Mouse (Mus musculus) embryonic facial prominence, embryonic 11.5 days (tissue): ENCODE measurements around the gene Cxcl15. TPM values are rescaled to one million over a fixed set of nuclear protein-coding genes. Genes with fewer than 3 reads are reported as not detected.
"Not testable (repeated sequence)": the region's sequence is repeated elsewhere in the genome, so short reads cannot be mapped to it uniquely, and the experiment has no call there.

ENCODE experiments used
- ATAC-seq: fragments of 200-750 bp; cut with Nextera tagmentation; replicated peaks from 2 replicates; pipeline ENCODE4 v1.8.0; 2017; ENCODE audit warnings: low read depth; ENCODE audit not compliant: insufficient number of reproducible peaks, low FRiP score, low TSS enrichment
- DNase-seq: peaks from one replicate; pipeline ENCODE4 v3.0.0-alpha.2; 2015; ENCODE audit warnings: low spot score
- H3K27ac ChIP-seq: fragments of 300-500 bp; sonication (generic); replicated peaks from 2 replicates; pipeline ENCODE4 v1.5.1; 2014; ENCODE audit warnings: mild to moderate bottlenecking, low read depth, low read length, control low read depth
- H3K27me3 ChIP-seq: fragments of 300-500 bp; sonication (generic); 2 replicates; pipeline ENCODE4 v1.6.1; 2014; ENCODE audit warnings: mild to moderate bottlenecking, low read length, moderate library complexity, mixed read lengths; ENCODE audit not compliant: control insufficient read depth, insufficient read depth
- H3K36me3 ChIP-seq: fragments of 300-500 bp; sonication (generic); replicated peaks from 2 replicates; pipeline ENCODE4 v1.6.1; 2014; ENCODE audit warnings: low read depth, mild to moderate bottlenecking, low read length, moderate library complexity, mixed read lengths; ENCODE audit not compliant: control insufficient read depth, insufficient read depth
- H3K4me1 ChIP-seq: fragments of 300-500 bp; sonication (generic); 2 replicates; pipeline ENCODE4 v1.6.1; 2014; ENCODE audit warnings: low read length, mixed read lengths; ENCODE audit not compliant: control insufficient read depth, insufficient read depth
- H3K4me2 ChIP-seq: fragments of 300-500 bp; sonication (generic); 2 replicates; pipeline ENCODE4 v1.6.1; 2014; ENCODE audit warnings: low read depth, mild to moderate bottlenecking, control low read depth, low read length, moderate library complexity
- H3K4me3 ChIP-seq: fragments of 300-500 bp; sonication (generic); 2 replicates; pipeline ENCODE4 v1.5.1; 2014; ENCODE audit warnings: low read depth, low read length, control low read depth
- H3K9ac ChIP-seq: fragments of 300-500 bp; sonication (generic); replicated peaks from 2 replicates; pipeline ENCODE4 v1.6.1; 2014; ENCODE audit warnings: mild to moderate bottlenecking, control low read depth, low read length
- H3K9me3 ChIP-seq: fragments of 300-500 bp; sonication (generic); replicated peaks from 2 replicates; pipeline ENCODE4 v1.6.1; 2016; ENCODE audit warnings: mild to moderate bottlenecking, low read length, inconsistent platforms, mixed read lengths; ENCODE audit not compliant: control insufficient read depth
- WGBS: fragments of 180-500 bp; shearing (Covaris S2); extraction: QIAGEN DNeasy Blood & Tissue Kit; methylation state at CpG from one replicate; pipeline ENCODE4 v1.1.7; 2014; 5-methylcytosine and 5-hydroxymethylcytosine counted together
- microRNA-seq: library from miRNA; unstranded; fragments of <30 nt; microRNA quantifications from one replicate; pipeline ENCODE4, GENCODE M21; 2016; ENCODE audit warnings: borderline number of aligned reads
- polyA plus RNA-seq: library from polyadenylated mRNA; unstranded; fragments of >200 nt; fragmentation: Nextera tagmentation; extraction: Ambion mirVana; gene quantifications from 2 replicates; pipeline ENCODE4 v1.2.1, GENCODE M21; 2014

Gene Cxcl15
- polyA plus RNA-seq, 1 experiment from 2014 or later = 0.22 TPM

DNA sequence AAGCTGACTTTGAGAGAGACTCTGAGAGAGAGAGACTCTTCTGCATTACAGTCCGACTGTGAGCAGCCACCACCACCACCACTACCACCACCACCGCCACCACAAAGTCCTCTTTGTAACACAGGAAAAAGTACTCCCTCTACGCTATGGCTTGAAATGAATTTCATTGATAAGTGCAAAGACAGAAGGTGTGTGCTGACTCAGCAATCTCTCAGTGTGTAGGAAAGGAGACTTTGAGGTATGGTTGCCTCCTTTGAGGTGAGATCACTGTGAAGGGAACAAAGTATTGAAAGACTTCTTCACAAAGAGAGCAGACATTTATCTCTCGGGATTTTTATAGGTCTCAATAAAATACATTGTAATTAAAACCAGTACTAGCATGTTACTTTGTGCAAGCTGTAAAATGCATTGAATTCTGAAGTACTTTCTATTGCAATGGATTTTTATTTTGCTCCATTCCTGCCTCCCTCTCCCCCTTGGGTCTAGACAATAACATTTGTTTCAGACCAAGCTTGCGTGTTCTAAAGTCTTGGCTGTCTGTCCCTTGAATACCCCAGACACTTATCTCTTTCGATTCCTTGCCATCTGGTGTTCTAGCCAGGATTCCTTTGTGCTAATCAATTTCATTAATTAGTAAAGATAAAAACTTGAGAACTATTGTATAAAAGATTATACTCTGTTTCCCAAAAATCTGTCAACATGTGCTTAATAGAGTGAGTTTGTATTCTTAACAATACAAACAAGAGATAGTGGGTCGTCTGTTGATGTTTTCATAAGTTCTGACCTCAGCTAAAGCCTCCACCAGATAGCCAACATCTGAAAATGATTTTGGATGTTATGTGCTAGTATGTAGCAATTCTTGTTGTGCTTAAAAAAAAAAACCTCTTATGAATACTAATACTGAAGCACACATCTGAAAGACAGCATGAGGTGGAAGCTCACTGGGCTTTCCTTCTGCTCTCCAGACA is 46.9 kb downstream of the Cxcl15 start:
- no peak for ATAC-seq
- WGBS = 80% methylated on average over 7 of the region's 7 CpGs

DNA sequence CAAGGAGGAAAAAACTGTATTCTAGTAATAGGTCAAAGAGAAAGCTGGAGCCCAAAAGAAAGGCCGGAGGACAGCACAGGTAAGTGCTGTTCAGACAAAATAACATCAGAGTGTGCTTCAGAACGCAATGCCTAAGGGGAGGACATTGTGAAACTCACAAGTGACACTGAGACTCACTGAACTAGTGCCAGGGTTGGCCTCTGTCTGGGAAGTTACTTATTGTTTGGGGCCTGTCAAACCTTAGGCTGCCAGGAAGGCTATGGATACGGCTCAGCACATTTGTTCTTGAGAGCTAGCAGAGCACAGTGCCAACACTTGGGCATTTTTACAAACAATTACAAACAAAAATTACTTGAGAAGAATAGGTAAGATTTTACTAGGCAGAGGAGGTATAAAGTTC is 49.6 kb downstream of the Cxcl15 start:
- Histone ChIP-seq H3K27ac (no peak overlapping the region), H3K4me3 (no peak overlapping the region), H3K36me3 (no peaks in the 10 kb centered on the region), H3K9me3 (no peaks in the 10 kb centered on the region), H3K27me3 (no peaks in the 10 kb centered on the region), H3K4me1 (no peaks in the 10 kb centered on the region), H3K4me2 (no peak overlapping the region), H3K9ac (no peak overlapping the region)
- DNase-seq = no peak
- WGBS = 80% methylated on average over 3 of the region's 3 CpGs
- no peak for ATAC-seq

More for the DNA sequence above, 46.9 kb downstream of the Cxcl15 start:
- no peak for DNase-seq
- H3K4me3 ChIP-seq = no peak overlapping the region
- H3K9ac ChIP-seq = no peak overlapping the region
- H3K27me3 ChIP-seq = no peaks in the 10 kb centered on the region
- H3K9me3 ChIP-seq = no peaks in the 10 kb centered on the region
- H3K4me1 ChIP-seq = no peaks in the 10 kb centered on the region
- H3K27ac ChIP-seq = no peak overlapping the region
- no peak overlapping the region for H3K4me2 ChIP-seq
- no peaks in the 10 kb centered on the region for H3K36me3 ChIP-seq

DNA sequence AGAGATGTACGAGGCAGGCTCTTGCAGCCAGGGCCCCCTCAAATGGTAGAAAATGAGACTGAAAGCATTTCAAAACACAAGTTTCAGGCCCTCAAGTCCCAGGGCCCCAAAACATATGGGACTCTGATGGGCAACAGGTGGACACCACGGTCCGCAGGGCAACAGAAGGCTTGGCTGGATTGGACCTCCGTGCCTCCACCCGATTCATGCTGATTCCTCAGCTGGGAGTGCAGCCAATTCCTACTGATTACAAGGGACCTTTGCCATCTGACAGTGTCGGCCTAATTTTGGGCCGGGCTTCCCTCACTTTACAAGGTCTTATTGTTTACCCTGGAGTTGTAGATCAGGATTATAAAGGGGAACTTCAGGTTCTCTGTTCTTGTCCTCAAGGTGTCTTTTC is 55.8 kb downstream of the Cxcl15 start:
- not testable (repeated sequence) for H3K4me3 ChIP-seq, H3K27me3 ChIP-seq, H3K9me3 ChIP-seq, H3K36me3 ChIP-seq, H3K4me1 ChIP-seq, H3K4me2 ChIP-seq, DNase-seq, H3K27ac ChIP-seq, H3K9ac ChIP-seq, ATAC-seq
- WGBS = 85% methylated on average over 7 of the region's 7 CpGs

DNA sequence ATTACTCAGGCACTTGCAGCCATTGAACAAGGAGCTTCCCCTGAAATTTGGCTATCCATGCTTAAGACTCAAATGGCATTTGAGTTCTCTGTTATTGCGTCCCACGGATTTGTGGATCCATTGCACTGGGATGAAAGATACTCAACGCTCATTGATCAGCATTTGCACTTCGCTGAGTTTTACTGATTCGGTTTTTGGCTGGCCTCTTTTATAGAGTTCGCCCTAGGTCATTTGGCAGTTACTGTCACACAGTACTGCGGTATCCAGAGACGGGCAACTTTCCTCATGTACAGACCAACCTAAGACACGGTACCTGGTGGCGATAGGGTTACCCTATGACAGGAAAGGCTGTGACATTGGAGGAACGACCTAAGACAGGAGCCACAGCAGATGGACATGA is 57.1 kb downstream of the Cxcl15 start:
- H3K9ac ChIP-seq, DNase-seq, H3K36me3 ChIP-seq, H3K9me3 ChIP-seq, H3K4me2 ChIP-seq, ATAC-seq, H3K27ac ChIP-seq, H3K27me3 ChIP-seq, H3K4me1 ChIP-seq, H3K4me3 ChIP-seq: not testable (repeated sequence)
- WGBS = 96% methylated on average over 11 of the region's 11 CpGs

Small RNA genes within 50 kb of the gene (microRNA-seq; reads per million reads assigned to microRNA genes)
- not detected for gene Gm24322

Other genes with a start within 250 kb of the Cxcl15 start
- not detected in 2 replicates for gene 5830473C10Rik, start 233.4 kb upstream of the Cxcl15 start, polyA plus RNA-seq
- gene Rassf6, start 153.9 kb upstream of the Cxcl15 start, polyA plus RNA-seq = 0.29 and 0.61 TPM in 2 replicates
- gene Cxcl5, start 35.2 kb upstream of the Cxcl15 start, polyA plus RNA-seq = 1.2 and 1.8 TPM in 2 replicates
- gene Ppbp, start 26.0 kb upstream of the Cxcl15 start, polyA plus RNA-seq = 21.7 and 24.0 TPM in 2 replicates
- 74.0 and 80.0 TPM in 2 replicates for gene Pf4, start 22.1 kb upstream of the Cxcl15 start, polyA plus RNA-seq
- gene Cxcl3, start 8.4 kb upstream of the Cxcl15 start, polyA plus RNA-seq = 0.28 and 0.35 TPM in 2 replicates
- gene Cxcl1, start 96.7 kb downstream of the Cxcl15 start, polyA plus RNA-seq = 0.60 and 0.79 TPM in 2 replicates
- gene Cxcl2, start 109.3 kb downstream of the Cxcl15 start, polyA plus RNA-seq = not detected in 2 replicates
- gene Mthfd2l, start 136.6 kb downstream of the Cxcl15 start, polyA plus RNA-seq = 80.7 and 102 TPM in 2 replicates
- 0.31 TPM in 1 of 2 replicates, not detected in the other for gene Epgn, start 232.9 kb downstream of the Cxcl15 start, polyA plus RNA-seq